Mouse (Mus musculus): ENCODE results near the gene Setd5. TPM values are rescaled to one million over a fixed set of nuclear protein-coding genes. Genes with fewer than 3 reads are reported as not detected.

The Setd5 gene
- polyA plus RNA-seq, 1 experiment from 2014 or later, result 90.7 TPM

- H3K27me3 ChIP-seq (ENCODE audit: control insufficient read depth, insufficient read depth, low read length), result no peaks in the 10 kb centered on the region
- no peak overlapping the region for H3K9ac ChIP-seq (ENCODE audit: low read length)
- no peak overlapping the region for H3K27ac ChIP-seq (replicated peaks; ENCODE audit: low read depth, low read length)
- 65% methylated on average over 4 of the region's 4 CpGs for whole genome bisulfite sequencing
- DNase-seq (ENCODE audit: low spot score) (no peak), ATAC-seq (ENCODE audit: insufficient number of reproducible peaks, low FRiP score, low TSS enrichment, low read depth) (no peak)
- H3K4me2 ChIP-seq (ENCODE audit: low read depth, severe bottlenecking), result no peak overlapping the region
- peaks cover 8% of the 10 kb centered on the region; the same call in 1 of the 2 replicates for H3K4me1 ChIP-seq (ENCODE audit: control insufficient read depth, insufficient read depth, low read length)
- H3K36me3 ChIP-seq (ENCODE audit: control insufficient read depth, insufficient read depth, low read length), result no peaks in the 10 kb centered on the region
- no peak overlapping the region for H3K4me3 ChIP-seq (ENCODE audit: low read depth, low read length)
- no peaks in the 10 kb centered on the region for H3K9me3 ChIP-seq (ENCODE audit: control insufficient read depth, low read length)
Observed at GRCm38 (mm10) chr6:113036463-113037175, 40.5 kb upstream of the Setd5 start.

DNA sequence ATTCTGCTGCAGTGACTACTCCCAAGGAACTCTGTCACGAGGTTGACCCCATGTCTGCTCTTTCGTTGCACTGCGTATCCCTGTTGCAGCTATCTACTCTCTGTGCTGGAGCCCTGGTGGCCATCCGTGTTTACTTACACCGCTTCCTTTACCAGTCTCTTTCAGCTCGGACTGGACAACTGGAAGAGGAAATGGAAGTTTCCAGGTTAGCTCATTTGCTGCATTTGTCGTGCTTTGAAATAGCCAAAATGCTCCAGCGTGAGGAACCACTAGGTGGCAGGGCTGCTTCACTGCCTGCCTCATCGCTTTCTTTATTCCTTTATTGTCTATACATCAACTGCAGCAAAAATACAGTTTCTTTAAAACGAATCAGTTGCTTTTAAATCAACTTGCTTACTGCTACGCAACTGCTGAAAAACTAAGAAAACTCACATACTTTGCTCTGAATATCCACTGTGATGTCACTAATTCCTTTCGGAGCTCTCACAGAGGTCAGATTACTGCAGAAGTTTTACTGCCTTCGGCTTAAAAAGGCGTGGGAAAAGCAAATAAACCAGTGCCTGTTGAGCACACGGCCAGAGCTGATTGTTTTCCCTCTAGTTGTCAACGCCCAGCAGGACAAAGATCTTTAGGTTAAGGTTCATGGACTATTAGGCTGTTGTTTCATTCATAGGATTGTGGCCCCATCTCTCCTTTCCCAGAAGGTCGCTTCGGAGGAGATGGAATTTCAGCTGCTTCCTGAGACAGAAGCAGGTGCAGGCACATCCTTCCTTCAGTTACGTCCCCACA, 39.0 kb upstream of the Setd5 start:
- DNase-seq (ENCODE audit: low spot score), result peak; percentile 74

DNA sequence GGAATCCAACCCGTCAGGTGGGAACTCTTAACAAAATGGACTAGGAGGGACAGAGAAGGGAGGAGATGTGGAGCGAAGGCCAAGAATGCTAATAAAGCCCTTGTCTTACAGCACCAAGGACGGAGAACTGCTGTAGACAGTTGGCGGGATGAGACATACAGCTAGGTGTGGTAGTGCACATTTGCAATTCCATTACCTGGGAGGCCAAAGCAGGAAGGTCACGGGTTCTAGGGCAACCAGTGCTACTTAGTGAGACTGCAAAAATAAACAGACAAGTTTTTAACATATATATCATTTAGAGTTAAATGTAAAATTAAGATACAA, 38.5 kb upstream of the Setd5 start:
- H3K4me3 ChIP-seq (ENCODE audit: low read depth, low read length), result no peak overlapping the region
- H3K9ac ChIP-seq (ENCODE audit: low read length), result 0 out of 2 replicates have a peak overlapping the region, but pooled peaks have one; percentile 30
- peak overlapping the region; percentile 40 for H3K4me2 ChIP-seq (ENCODE audit: low read depth, severe bottlenecking)
- WGBS, result 56% methylated on average over 5 of the region's 5 CpGs
- no peak for ATAC-seq (ENCODE audit: insufficient number of reproducible peaks, low FRiP score, low TSS enrichment, low read depth)
- H3K36me3 ChIP-seq (ENCODE audit: control insufficient read depth, insufficient read depth, low read length), result no peaks in the 10 kb centered on the region
- no peaks in the 10 kb centered on the region for H3K9me3 ChIP-seq (ENCODE audit: control insufficient read depth, low read length)
- no peaks in the 10 kb centered on the region for H3K27me3 ChIP-seq (ENCODE audit: control insufficient read depth, insufficient read depth, low read length)
- DNase-seq (ENCODE audit: low spot score), result no peak
- H3K27ac ChIP-seq (replicated peaks; ENCODE audit: low read depth, low read length), result no peak overlapping the region; the same call in 1 of the 2 replicates
- H3K4me1 ChIP-seq (ENCODE audit: control insufficient read depth, insufficient read depth, low read length), result peaks cover 8% of the 10 kb centered on the region; the same call in 1 of the 2 replicates

More for the DNA sequence above, 39.0 kb upstream of the Setd5 start:
- Histone ChIP-seq H3K9me3 (ENCODE audit: control insufficient read depth, low read length) (no peaks in the 10 kb centered on the region), H3K4me2 (ENCODE audit: low read depth, severe bottlenecking) (peak overlapping the region; percentile 40), H3K4me1 (ENCODE audit: control insufficient read depth, insufficient read depth, low read length) (peaks cover 8% of the 10 kb centered on the region; the same call in 1 of the 2 replicates), H3K4me3 (ENCODE audit: low read depth, low read length) (peak overlapping the region; percentile 12; the same call in 1 of the 2 replicates), H3K36me3 (ENCODE audit: control insufficient read depth, insufficient read depth, low read length) (no peaks in the 10 kb centered on the region), H3K27me3 (ENCODE audit: control insufficient read depth, insufficient read depth, low read length) (no peaks in the 10 kb centered on the region), H3K27ac (replicated peaks; ENCODE audit: low read depth, low read length) (no peak overlapping the region; the same call in 1 of the 2 replicates), H3K9ac (ENCODE audit: low read length) (peak overlapping the region; percentile 38)
- 14% methylated on average over 19 of the region's 19 CpGs for WGBS
- ATAC-seq (ENCODE audit: insufficient number of reproducible peaks, low FRiP score, low TSS enrichment, low read depth), result peak; percentile 57; the same call in 1 of the 2 replicates

- 87% methylated on average over 2 of the region's 2 CpGs for WGBS
- no peaks in the 10 kb centered on the region for H3K27me3 ChIP-seq (ENCODE audit: control insufficient read depth, insufficient read depth, low read length)
Observed at GRCm38 (mm10) chr6:113040319-113040718, 36.8 kb upstream of the Setd5 start.

GRCm38 (mm10) chr6:113041215-113041990, 35.8 kb upstream of the Setd5 start:
- no peak for ATAC-seq (ENCODE audit: insufficient number of reproducible peaks, low FRiP score, low TSS enrichment, low read depth)
- Histone ChIP-seq H3K36me3 (ENCODE audit: control insufficient read depth, insufficient read depth, low read length) (no peaks in the 10 kb centered on the region), H3K9ac (ENCODE audit: low read length) (no peak overlapping the region), H3K27me3 (ENCODE audit: control insufficient read depth, insufficient read depth, low read length) (no peaks in the 10 kb centered on the region), H3K9me3 (ENCODE audit: control insufficient read depth, low read length) (no peaks in the 10 kb centered on the region), H3K4me3 (ENCODE audit: low read depth, low read length) (no peak overlapping the region), H3K4me1 (ENCODE audit: control insufficient read depth, insufficient read depth, low read length) (peaks cover 11% of the 10 kb centered on the region), H3K4me2 (ENCODE audit: low read depth, severe bottlenecking) (no peak overlapping the region), H3K27ac (replicated peaks; ENCODE audit: low read depth, low read length) (no peak overlapping the region)
- no peak for DNase-seq (ENCODE audit: low spot score)
- WGBS, result 85% methylated on average over 11 of the region's 11 CpGs

More at GRCm38 (mm10) chr6:113040319-113040718, 36.8 kb upstream of the Setd5 start:
- H3K27ac ChIP-seq (replicated peaks; ENCODE audit: low read depth, low read length), result no peak overlapping the region
- no peaks in the 10 kb centered on the region for H3K9me3 ChIP-seq (ENCODE audit: control insufficient read depth, low read length)
- no peak overlapping the region for H3K4me3 ChIP-seq (ENCODE audit: low read depth, low read length)
- no peak overlapping the region for H3K9ac ChIP-seq (ENCODE audit: low read length)
- H3K36me3 ChIP-seq (ENCODE audit: control insufficient read depth, insufficient read depth, low read length), result no peaks in the 10 kb centered on the region
- no peak for ATAC-seq (ENCODE audit: insufficient number of reproducible peaks, low FRiP score, low TSS enrichment, low read depth)
- H3K4me2 ChIP-seq (ENCODE audit: low read depth, severe bottlenecking), result no peak overlapping the region
- H3K4me1 ChIP-seq (ENCODE audit: control insufficient read depth, insufficient read depth, low read length), result peaks cover 10% of the 10 kb centered on the region
- DNase-seq (ENCODE audit: low spot score), result no peak

DNA sequence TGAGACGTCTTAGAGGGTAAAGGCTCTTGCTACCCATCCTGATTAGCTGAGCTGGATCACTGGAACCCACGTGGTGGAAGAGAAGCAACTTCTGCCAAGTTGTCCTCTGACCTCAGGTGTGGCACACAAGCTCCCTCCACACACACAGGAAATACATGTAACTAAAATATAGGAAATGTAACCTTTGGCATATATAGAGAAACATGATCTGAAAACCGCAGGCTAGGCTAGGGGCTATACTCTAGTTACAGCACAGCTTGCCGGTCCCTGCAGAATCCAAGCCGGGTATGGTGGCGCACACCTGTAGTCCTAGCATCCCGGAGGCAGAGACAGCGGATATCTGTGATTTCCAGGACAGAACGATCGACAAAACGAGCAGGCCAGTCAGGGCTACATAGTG, 31.6 kb upstream of the Setd5 start:
- WGBS, result 2% methylated on average over 11 of the region's 11 CpGs

DNA sequence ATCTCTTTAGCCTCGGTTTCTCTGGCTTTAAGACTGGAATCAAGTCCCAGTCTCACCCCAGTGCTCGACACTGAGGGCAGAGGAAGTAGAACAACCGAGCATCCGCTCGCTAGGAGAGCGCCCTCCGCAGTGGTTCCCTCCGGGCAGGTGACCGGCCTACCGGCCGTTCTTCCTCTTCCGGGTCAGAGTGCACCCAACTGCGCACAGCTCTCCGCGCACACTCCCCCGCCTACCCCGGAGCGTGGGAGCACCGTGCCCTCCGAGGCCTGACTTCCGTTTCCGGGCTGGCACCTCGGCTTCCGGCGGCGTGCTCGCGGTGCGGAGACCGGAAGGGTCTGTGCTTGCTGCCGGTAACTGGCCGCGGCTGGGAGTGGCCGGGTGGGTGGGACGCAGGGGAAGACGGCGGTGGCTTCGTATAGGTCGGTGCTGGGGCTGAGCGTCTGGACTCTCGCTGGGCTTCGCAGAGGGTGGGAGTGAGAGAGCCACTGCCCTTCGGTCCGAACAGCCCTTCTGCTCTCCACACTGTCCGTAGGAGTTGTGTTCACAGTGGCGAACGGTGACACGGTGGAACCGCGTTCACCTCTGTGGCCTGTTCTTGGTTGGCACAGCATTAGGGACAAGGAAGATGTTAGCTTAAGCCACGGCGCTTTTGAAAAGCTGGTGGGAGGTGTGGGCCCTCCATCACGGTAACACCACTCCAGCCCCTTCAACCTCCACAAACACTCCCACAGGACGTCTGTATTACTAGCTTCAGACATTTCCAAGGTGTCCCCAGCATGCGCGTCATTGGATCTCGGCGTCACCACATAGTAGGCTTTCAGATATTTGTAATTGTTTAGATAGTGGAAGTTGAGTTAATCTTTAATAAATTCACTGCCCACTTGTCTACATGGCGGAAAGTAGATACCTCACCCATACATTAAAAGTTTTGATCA, 30.9 kb upstream of the Setd5 start, which contains the start of gene Thumpd3:
Thumpd3 (plus strand) TSS at position 185 of the 935 bp plus-strand sequence.
- peak; percentile 99 for ATAC-seq (ENCODE audit: insufficient number of reproducible peaks, low FRiP score, low TSS enrichment, low read depth)
- peak within 1 kb of the TSS; percentile 75 for H3K9ac ChIP-seq (ENCODE audit: low read length)
- WGBS, result under 1% methylated on average over 59 of the region's 59 CpGs

More for the DNA sequence above, 31.6 kb upstream of the Setd5 start:
- Histone ChIP-seq H3K4me2 (ENCODE audit: low read depth, severe bottlenecking) (peak overlapping the region; percentile 88), H3K9me3 (ENCODE audit: control insufficient read depth, low read length) (no peaks in the 10 kb centered on the region), H3K9ac (ENCODE audit: low read length) (peak overlapping the region; percentile 75), H3K4me3 (ENCODE audit: low read depth, low read length) (peak overlapping the region; percentile 63), H3K36me3 (ENCODE audit: control insufficient read depth, insufficient read depth, low read length) (0 out of 2 replicates have a peak, but pooled peaks cover 2% of the 10 kb centered on the region), H3K4me1 (ENCODE audit: control insufficient read depth, insufficient read depth, low read length) (peaks cover 3% of the 10 kb centered on the region; the same call in 1 of the 2 replicates), H3K27me3 (ENCODE audit: control insufficient read depth, insufficient read depth, low read length) (no peaks in the 10 kb centered on the region), H3K27ac (replicated peaks; ENCODE audit: low read depth, low read length) (peak overlapping the region; percentile 75)
- DNase-seq (ENCODE audit: low spot score) (no peak), ATAC-seq (ENCODE audit: insufficient number of reproducible peaks, low FRiP score, low TSS enrichment, low read depth) (peak; percentile 53)

More for the DNA sequence above, 30.9 kb upstream of the Setd5 start, which contains the start of gene Thumpd3:
- peaks cover 3% of the 10 kb centered on the region; the same call in 1 of the 2 replicates for H3K4me1 ChIP-seq (ENCODE audit: control insufficient read depth, insufficient read depth, low read length)
- no peaks in the 10 kb centered on the region for H3K9me3 ChIP-seq (ENCODE audit: control insufficient read depth, low read length)
- DNase-seq (ENCODE audit: low spot score), result peak; percentile 99
- H3K4me3 ChIP-seq (ENCODE audit: low read depth, low read length), result peak within 1 kb of the TSS; percentile 63
- H3K4me2 ChIP-seq (ENCODE audit: low read depth, severe bottlenecking), result peak within 1 kb of the TSS; percentile 88
- H3K27ac ChIP-seq (replicated peaks; ENCODE audit: low read depth, low read length), result peak within 1 kb of the TSS; percentile 75
- 0 out of 2 replicates have a peak, but pooled peaks cover 6% of the 10 kb centered on the region for H3K36me3 ChIP-seq (ENCODE audit: control insufficient read depth, insufficient read depth, low read length)
- no peaks in the 10 kb centered on the region for H3K27me3 ChIP-seq (ENCODE audit: control insufficient read depth, insufficient read depth, low read length)
